Mouse (Mus musculus): ENCODE data around the gene Cadps2. TPM values are rescaled to one million over a fixed set of nuclear protein-coding genes. Genes with fewer than 3 reads are reported as not detected.

Gene Cadps2
- polyA plus RNA-seq, 1 experiment from 2014 or later: 6.2 TPM

- Histone ChIP-seq H3K27ac (ENCODE audit: low read length) (no peak overlapping the region), H3K4me1 (ENCODE audit: insufficient read depth, low read length) (peaks cover 3% of the 10 kb centered on the region; the same call in 1 of the 2 replicates), H3K9ac (replicated peaks; ENCODE audit: low read length) (no peak overlapping the region), H3K4me2 (replicated peaks; ENCODE audit: low read depth, low read length) (no peak overlapping the region), H3K9me3 (ENCODE audit: low read length) (no peaks in the 10 kb centered on the region), H3K4me3 (ENCODE audit: low read length) (no peak overlapping the region), H3K27me3 (ENCODE audit: insufficient read depth, low read length) (no peaks in the 10 kb centered on the region), H3K36me3 (ENCODE audit: insufficient read depth, low read length) (no peaks in the 10 kb centered on the region)
- WGBS: 60% methylated on average over 4 of the region's 4 CpGs
- no peak for ATAC-seq (ENCODE audit: low FRiP score, low TSS enrichment)
Measured at GRCm38 (mm10) chr6:23356141-23356540, 483.1 kb downstream of the Cadps2 start.

GRCm38 (mm10) chr6:23353480-23353879, 485.7 kb downstream of the Cadps2 start:
- H3K4me2 ChIP-seq (replicated peaks; ENCODE audit: low read depth, low read length): no peak overlapping the region
- no peaks in the 10 kb centered on the region for H3K9me3 ChIP-seq (ENCODE audit: low read length)
- no peak overlapping the region for H3K4me3 ChIP-seq (ENCODE audit: low read length)
- 7% methylated on average over 7 of the region's 7 CpGs for WGBS
- no peak overlapping the region for H3K9ac ChIP-seq (replicated peaks; ENCODE audit: low read length)
- no peak overlapping the region for H3K27ac ChIP-seq (ENCODE audit: low read length)
- no peaks in the 10 kb centered on the region for H3K27me3 ChIP-seq (ENCODE audit: insufficient read depth, low read length)
- ATAC-seq (ENCODE audit: low FRiP score, low TSS enrichment): peak; percentile 54; the same call in 1 of the 2 replicates
- no peaks in the 10 kb centered on the region for H3K4me1 ChIP-seq (ENCODE audit: insufficient read depth, low read length)
- H3K36me3 ChIP-seq (ENCODE audit: insufficient read depth, low read length): no peaks in the 10 kb centered on the region

GRCm38 (mm10) chr6:23337411-23338063, 501.7 kb downstream of the Cadps2 start:
- Histone ChIP-seq H3K4me2 (replicated peaks; ENCODE audit: low read depth, low read length) (no peak overlapping the region), H3K36me3 (ENCODE audit: insufficient read depth, low read length) (no peaks in the 10 kb centered on the region), H3K4me1 (ENCODE audit: insufficient read depth, low read length) (no peaks in the 10 kb centered on the region), H3K9ac (replicated peaks; ENCODE audit: low read length) (no peak overlapping the region), H3K27ac (ENCODE audit: low read length) (no peak overlapping the region), H3K9me3 (ENCODE audit: low read length) (no peaks in the 10 kb centered on the region), H3K4me3 (ENCODE audit: low read length) (no peak overlapping the region), H3K27me3 (ENCODE audit: insufficient read depth, low read length) (no peaks in the 10 kb centered on the region)
- ATAC-seq (ENCODE audit: low FRiP score, low TSS enrichment): no peak
- WGBS: 83% methylated on average over 7 of the region's 7 CpGs

- 84% methylated on average over 8 of the region's 8 CpGs for WGBS
- Histone ChIP-seq H3K27me3 (ENCODE audit: insufficient read depth, low read length) (no peaks in the 10 kb centered on the region), H3K4me1 (ENCODE audit: insufficient read depth, low read length) (no peaks in the 10 kb centered on the region), H3K27ac (ENCODE audit: low read length) (no peak overlapping the region), H3K9ac (replicated peaks; ENCODE audit: low read length) (no peak overlapping the region), H3K36me3 (ENCODE audit: insufficient read depth, low read length) (no peaks in the 10 kb centered on the region), H3K4me2 (replicated peaks; ENCODE audit: low read depth, low read length) (no peak overlapping the region), H3K4me3 (ENCODE audit: low read length) (no peak overlapping the region), H3K9me3 (ENCODE audit: low read length) (no peaks in the 10 kb centered on the region)
- no peak for ATAC-seq (ENCODE audit: low FRiP score, low TSS enrichment)
Measured at GRCm38 (mm10) chr6:23314945-23315344, 524.3 kb downstream of the Cadps2 start.

- 87% methylated on average over 5 of the region's 5 CpGs for WGBS
- Histone ChIP-seq H3K9me3 (ENCODE audit: low read length) (no peaks in the 10 kb centered on the region), H3K9ac (replicated peaks; ENCODE audit: low read length) (no peak overlapping the region), H3K27ac (ENCODE audit: low read length) (no peak overlapping the region), H3K27me3 (ENCODE audit: insufficient read depth, low read length) (no peaks in the 10 kb centered on the region), H3K4me2 (replicated peaks; ENCODE audit: low read depth, low read length) (no peak overlapping the region), H3K36me3 (ENCODE audit: insufficient read depth, low read length) (no peaks in the 10 kb centered on the region), H3K4me1 (ENCODE audit: insufficient read depth, low read length) (no peaks in the 10 kb centered on the region), H3K4me3 (ENCODE audit: low read length) (no peak overlapping the region)
- no peak for ATAC-seq (ENCODE audit: low FRiP score, low TSS enrichment)
Measured at GRCm38 (mm10) chr6:23314291-23314690, 524.9 kb downstream of the Cadps2 start.

GRCm38 (mm10) chr6:23306046-23306445, 533.2 kb downstream of the Cadps2 start:
- no peaks in the 10 kb centered on the region for H3K27me3 ChIP-seq (ENCODE audit: insufficient read depth, low read length)
- 69% methylated on average over 6 of the region's 6 CpGs for WGBS
- H3K27ac ChIP-seq (ENCODE audit: low read length): no peak overlapping the region
- no peak overlapping the region for H3K4me2 ChIP-seq (replicated peaks; ENCODE audit: low read depth, low read length)
- no peak overlapping the region for H3K4me3 ChIP-seq (ENCODE audit: low read length)
- no peaks in the 10 kb centered on the region for H3K4me1 ChIP-seq (ENCODE audit: insufficient read depth, low read length)
- 0 out of 2 replicates have a peak, but pooled peaks have one; percentile 27 for ATAC-seq (ENCODE audit: low FRiP score, low TSS enrichment)
- no peaks in the 10 kb centered on the region for H3K36me3 ChIP-seq (ENCODE audit: insufficient read depth, low read length)
- H3K9ac ChIP-seq (replicated peaks; ENCODE audit: low read length): no peak overlapping the region
- no peaks in the 10 kb centered on the region for H3K9me3 ChIP-seq (ENCODE audit: low read length)

- no peaks in the 10 kb centered on the region for H3K27me3 ChIP-seq (ENCODE audit: insufficient read depth, low read length)
- 75% methylated on average over 2 of the region's 2 CpGs for WGBS
- no peak overlapping the region for H3K4me2 ChIP-seq (replicated peaks; ENCODE audit: low read depth, low read length)
- H3K9ac ChIP-seq (replicated peaks; ENCODE audit: low read length): no peak overlapping the region
- ATAC-seq (ENCODE audit: low FRiP score, low TSS enrichment): no peak
- H3K36me3 ChIP-seq (ENCODE audit: insufficient read depth, low read length): no peaks in the 10 kb centered on the region
- H3K27ac ChIP-seq (ENCODE audit: low read length): no peak overlapping the region
- H3K4me1 ChIP-seq (ENCODE audit: insufficient read depth, low read length): no peaks in the 10 kb centered on the region
- H3K4me3 ChIP-seq (ENCODE audit: low read length): no peak overlapping the region
- no peaks in the 10 kb centered on the region for H3K9me3 ChIP-seq (ENCODE audit: low read length)
Measured at GRCm38 (mm10) chr6:23298596-23298995, 540.6 kb downstream of the Cadps2 start.

GRCm38 (mm10) chr6:23294685-23295084, 544.5 kb downstream of the Cadps2 start:
- 89% methylated on average over 4 of the region's 4 CpGs for WGBS
- ATAC-seq (ENCODE audit: low FRiP score, low TSS enrichment): no peak
- H3K36me3 ChIP-seq (ENCODE audit: insufficient read depth, low read length): no peaks in the 10 kb centered on the region
- no peak overlapping the region for H3K4me3 ChIP-seq (ENCODE audit: low read length)
- H3K4me2 ChIP-seq (replicated peaks; ENCODE audit: low read depth, low read length): no peak overlapping the region
- no peaks in the 10 kb centered on the region for H3K4me1 ChIP-seq (ENCODE audit: insufficient read depth, low read length)
- no peaks in the 10 kb centered on the region for H3K9me3 ChIP-seq (ENCODE audit: low read length)
- H3K9ac ChIP-seq (replicated peaks; ENCODE audit: low read length): no peak overlapping the region
- no peak overlapping the region for H3K27ac ChIP-seq (ENCODE audit: low read length)
- H3K27me3 ChIP-seq (ENCODE audit: insufficient read depth, low read length): no peaks in the 10 kb centered on the region

GRCm38 (mm10) chr6:23288752-23289151, 550.5 kb downstream of the Cadps2 start:
- Histone ChIP-seq H3K36me3 (ENCODE audit: insufficient read depth, low read length) (no peaks in the 10 kb centered on the region), H3K27me3 (ENCODE audit: insufficient read depth, low read length) (no peaks in the 10 kb centered on the region), H3K9ac (replicated peaks; ENCODE audit: low read length) (no peak overlapping the region), H3K4me3 (ENCODE audit: low read length) (no peak overlapping the region), H3K9me3 (ENCODE audit: low read length) (no peaks in the 10 kb centered on the region), H3K4me1 (ENCODE audit: insufficient read depth, low read length) (no peaks in the 10 kb centered on the region), H3K27ac (ENCODE audit: low read length) (no peak overlapping the region), H3K4me2 (replicated peaks; ENCODE audit: low read depth, low read length) (no peak overlapping the region)
- 86% methylated on average over 4 of the region's 4 CpGs for WGBS
- ATAC-seq (ENCODE audit: low FRiP score, low TSS enrichment): no peak

- Histone ChIP-seq H3K27me3 (ENCODE audit: insufficient read depth, low read length) (peaks cover 16% of the 10 kb centered on the region; the same call in 1 of the 2 replicates), H3K27ac (ENCODE audit: low read length) (no peak overlapping the region), H3K9ac (replicated peaks; ENCODE audit: low read length) (no peak overlapping the region), H3K4me2 (replicated peaks; ENCODE audit: low read depth, low read length) (no peak overlapping the region), H3K4me1 (ENCODE audit: insufficient read depth, low read length) (no peaks in the 10 kb centered on the region), H3K9me3 (ENCODE audit: low read length) (no peaks in the 10 kb centered on the region), H3K36me3 (ENCODE audit: insufficient read depth, low read length) (no peaks in the 10 kb centered on the region), H3K4me3 (ENCODE audit: low read length) (no peak overlapping the region)
- ATAC-seq (ENCODE audit: low FRiP score, low TSS enrichment): no peak
- WGBS: 61% methylated on average over 9 of the region's 9 CpGs
Measured at GRCm38 (mm10) chr6:23281514-23281820, 557.8 kb downstream of the Cadps2 start.

Data from kidney, embryonic 16.5 days (tissue).